Mouse (Mus musculus) lung, postnatal 10 days (tissue): ENCODE results near the gene Slc26a6.

Experiments
- DNase-seq: peaks from one replicate; pipeline ENCODE4 v3.0.0; 2021

Slc26a6 gene

GRCm38 (mm10) chr9:108852976-108853375, at the start of gene Slc26a6:
Slc26a6 (plus strand) TSS chr9:108853283.
- no peak for DNase-seq

GRCm38 (mm10) chr9:108805768-108806167, 47.3 kb upstream of the Slc26a6 start:
- DNase-seq: no peak

- no peak for DNase-seq
Observed at GRCm38 (mm10) chr9:108806379-108806778, 46.7 kb upstream of the Slc26a6 start.

GRCm38 (mm10) chr9:108806831-108807230, 46.3 kb upstream of the Slc26a6 start:
- no peak for DNase-seq

- DNase-seq: no peak
Observed at GRCm38 (mm10) chr9:108807674-108808073, 45.4 kb upstream of the Slc26a6 start.

DNA sequence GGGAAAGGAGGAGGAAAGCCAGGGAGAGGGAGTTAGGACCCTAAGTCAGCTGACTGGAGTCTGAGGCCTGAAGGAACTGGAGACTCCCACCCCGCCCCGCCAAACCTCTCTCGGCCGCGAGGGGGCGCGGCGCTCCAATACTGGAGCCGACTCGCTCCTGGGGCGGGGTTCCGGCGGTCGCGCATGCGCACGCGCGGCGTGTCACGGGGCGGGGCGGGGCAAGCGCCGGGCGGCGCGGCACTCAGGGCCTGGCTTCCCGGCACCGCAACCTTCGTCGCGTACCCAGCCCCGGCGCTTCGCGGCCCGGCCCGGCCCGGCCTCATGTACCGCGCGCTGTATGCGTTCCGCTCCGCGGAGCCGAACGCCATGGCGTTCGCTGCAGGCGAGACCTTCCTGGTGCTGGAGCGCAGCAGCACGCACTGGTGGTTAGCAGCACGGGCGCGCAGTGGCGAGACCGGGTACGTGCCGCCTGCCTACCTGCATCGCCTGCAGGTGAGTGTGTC, 44.9 kb upstream of the Slc26a6 start, which contains the start of gene Nckipsd:
Nckipsd (plus strand) TSS at position 206 of the 503 bp plus-strand sequence.
- peak; percentile 96 for DNase-seq

DNA sequence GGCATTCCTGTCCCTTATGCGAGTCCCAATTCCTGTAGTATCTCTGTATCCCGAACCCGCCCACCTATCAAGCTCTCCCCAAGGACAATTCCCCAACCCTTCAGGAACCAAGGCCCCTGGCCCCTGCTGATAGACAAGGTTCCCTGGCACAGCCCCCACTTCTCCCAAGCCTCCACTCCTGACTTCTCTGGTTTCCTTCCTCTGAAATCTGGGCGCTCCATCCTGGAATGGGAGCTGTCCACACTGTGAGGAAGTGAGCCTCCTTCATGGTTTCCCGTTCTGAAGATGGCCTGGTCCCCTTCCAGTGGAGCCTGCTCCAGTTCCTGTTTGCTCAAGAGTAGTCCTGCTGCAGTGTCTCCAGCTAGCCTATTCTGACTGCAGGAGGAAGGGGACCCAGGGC, 43.9 kb upstream of the Slc26a6 start:
- peak; percentile 50 for DNase-seq

GRCm38 (mm10) chr9:108809723-108810122, 43.4 kb upstream of the Slc26a6 start:
- DNase-seq: no peak

DNA sequence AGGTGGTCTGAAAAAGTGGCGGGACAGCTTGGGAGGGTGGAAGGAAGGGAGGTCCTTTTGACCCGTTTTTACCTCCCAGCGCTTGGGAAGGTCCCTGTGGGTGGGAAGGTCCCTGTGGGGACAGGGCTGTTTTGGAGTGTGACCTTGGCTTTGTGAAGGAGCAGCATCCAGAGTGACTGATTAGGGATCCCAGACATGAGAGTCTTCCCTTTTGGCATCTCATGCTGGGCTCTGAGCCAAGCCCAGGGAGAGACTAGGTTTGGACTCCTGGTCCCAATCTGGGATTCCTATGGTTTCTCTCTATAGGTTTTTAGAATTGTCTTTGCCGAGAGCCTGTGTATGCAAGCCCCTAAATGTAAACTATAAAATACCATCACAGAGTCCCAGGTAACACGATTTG, 42.6 kb upstream of the Slc26a6 start:
- no peak for DNase-seq

GRCm38 (mm10) chr9:108815557-108815956, 37.5 kb upstream of the Slc26a6 start:
- no peak for DNase-seq

DNA sequence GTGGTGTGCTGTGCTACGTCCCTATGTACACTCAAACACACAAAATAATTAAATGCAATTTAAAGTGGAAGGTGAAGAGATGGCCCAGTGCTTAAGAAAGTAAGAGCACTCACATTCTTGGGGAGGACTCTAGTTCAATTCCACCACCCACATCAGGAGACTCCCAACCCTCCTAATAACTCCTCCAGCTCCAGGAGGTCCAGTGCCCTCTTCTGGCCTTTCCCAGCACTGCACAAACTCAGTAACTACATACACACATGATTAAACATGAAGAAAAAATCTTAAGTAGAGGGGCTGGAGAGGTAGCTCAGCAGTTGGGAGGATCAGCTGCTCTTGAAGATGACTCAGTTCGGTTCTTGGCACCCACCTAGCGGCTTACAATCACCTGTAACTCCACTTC, 33.6 kb upstream of the Slc26a6 start:
- DNase-seq: peak; percentile 75

GRCm38 (mm10) chr9:108820077-108820476, 33.0 kb upstream of the Slc26a6 start:
- DNase-seq: no peak

GRCm38 (mm10) chr9:108824144-108824685, 28.9 kb upstream of the Slc26a6 start:
- no peak for DNase-seq

- no peak for DNase-seq
Observed at GRCm38 (mm10) chr9:108824755-108825413, 28.2 kb upstream of the Slc26a6 start.

DNA sequence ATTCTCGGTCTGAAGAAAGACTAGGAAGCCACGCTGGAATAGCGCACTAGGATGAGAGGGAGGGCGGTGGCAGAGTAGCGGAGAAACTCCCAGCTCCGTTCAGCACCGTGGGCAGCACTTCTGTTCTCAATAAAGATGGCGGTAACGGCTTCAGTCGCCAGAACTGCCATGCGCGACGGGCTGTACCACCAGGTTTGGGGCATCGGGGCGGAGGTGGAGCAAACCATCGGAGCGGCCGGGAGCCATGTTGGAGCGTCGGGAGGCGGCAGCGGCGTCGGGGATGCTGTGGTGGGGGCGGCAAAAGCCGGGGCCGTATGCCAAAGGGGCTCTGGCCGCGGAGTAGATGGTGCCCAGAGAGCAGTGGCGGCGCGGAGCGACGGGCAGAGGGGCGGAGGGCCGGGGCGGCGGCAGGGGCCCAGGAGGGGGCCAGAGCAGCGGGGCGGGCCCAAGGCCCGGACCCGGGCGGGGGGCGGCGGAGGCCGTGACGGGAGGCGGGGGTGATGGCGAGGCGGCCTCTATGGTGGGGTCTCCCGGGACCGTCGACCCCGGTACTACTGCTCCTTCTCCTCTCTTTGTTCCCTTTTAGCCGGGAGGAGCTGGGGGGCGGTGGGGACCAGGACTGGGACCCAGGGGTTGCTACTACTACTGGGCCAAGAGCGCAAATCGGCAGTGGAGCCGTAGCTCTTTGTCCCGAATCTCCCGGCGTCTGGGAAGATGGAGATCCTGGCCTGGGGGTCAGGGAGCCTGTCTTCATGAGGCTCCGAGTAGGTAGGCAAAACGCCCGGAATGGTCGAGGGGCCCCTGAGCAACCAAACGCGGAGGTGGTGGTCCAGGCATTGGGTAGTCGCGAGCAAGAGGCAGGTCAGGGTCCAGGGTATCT, 27.0 kb upstream of the Slc26a6 start, which contains the start of gene Celsr3:
Celsr3 (plus strand) TSS at position 501 of the 880 bp plus-strand sequence.
- DNase-seq: peak; percentile 55

GRCm38 (mm10) chr9:108826700-108827340, 26.3 kb upstream of the Slc26a6 start:
- DNase-seq: peak; percentile 81

DNA sequence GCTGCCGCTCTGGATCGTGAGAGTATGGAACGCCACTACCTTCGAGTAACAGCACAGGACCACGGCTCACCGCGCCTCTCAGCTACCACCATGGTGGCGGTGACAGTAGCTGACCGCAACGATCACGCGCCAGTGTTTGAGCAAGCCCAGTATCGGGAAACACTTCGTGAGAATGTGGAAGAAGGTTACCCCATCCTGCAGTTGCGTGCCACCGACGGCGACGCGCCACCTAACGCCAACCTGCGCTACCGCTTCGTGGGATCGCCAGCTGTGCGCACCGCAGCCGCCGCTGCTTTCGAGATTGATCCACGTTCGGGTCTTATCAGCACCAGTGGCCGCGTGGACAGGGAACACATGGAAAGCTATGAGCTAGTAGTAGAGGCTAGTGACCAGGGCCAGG, 25.6 kb upstream of the Slc26a6 start:
- DNase-seq: no peak

DNA sequence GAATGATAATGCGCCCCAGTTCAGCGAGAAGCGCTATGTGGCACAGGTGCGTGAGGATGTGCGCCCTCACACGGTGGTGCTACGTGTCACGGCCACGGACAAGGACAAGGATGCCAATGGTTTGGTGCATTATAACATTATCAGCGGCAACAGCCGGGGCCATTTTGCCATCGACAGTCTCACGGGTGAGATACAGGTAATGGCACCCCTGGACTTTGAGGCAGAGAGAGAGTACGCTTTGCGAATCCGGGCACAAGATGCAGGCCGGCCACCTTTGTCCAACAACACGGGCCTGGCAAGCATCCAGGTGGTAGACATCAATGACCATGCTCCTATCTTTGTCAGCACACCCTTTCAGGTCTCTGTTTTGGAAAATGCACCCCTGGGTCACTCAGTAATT, 25.2 kb upstream of the Slc26a6 start:
- DNase-seq: no peak

- DNase-seq: no peak
Observed at GRCm38 (mm10) chr9:108831637-108832036, 21.4 kb upstream of the Slc26a6 start.

GRCm38 (mm10) chr9:108832390-108833108, 20.5 kb upstream of the Slc26a6 start:
- DNase-seq: peak; percentile 96

DNA sequence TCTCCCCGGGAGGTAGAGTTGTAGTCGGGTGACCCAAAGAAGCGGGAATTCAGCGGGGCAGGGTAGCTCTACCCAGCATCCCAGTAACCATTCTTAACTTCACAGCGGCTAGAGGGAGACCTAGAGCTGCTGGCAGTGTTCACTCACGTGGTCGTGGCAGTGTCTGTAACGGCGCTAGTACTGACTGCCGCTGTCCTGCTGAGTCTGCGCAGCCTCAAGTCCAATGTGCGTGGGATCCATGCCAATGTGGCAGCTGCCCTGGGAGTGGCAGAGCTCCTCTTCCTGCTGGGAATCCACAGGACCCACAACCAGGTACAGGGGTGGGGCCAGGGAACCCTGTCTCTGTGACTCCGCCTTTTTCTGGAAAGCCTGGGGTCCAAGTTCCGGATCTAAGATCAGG, 10.1 kb upstream of the Slc26a6 start:
- DNase-seq: peak; percentile 69

- no peak for DNase-seq
Observed at GRCm38 (mm10) chr9:108845390-108845789, 7.7 kb upstream of the Slc26a6 start.
